Mouse (Mus musculus) intestine, embryonic 16.5 days (tissue): Measurements from ENCODE around the gene Rcan1. TPM values are rescaled to one million over a fixed set of nuclear protein-coding genes. Genes with fewer than 3 reads are reported as not detected.

ENCODE experiments used
- ATAC-seq: fragments of 200-750 bp; cut with Nextera tagmentation; 2 replicates; pipeline ENCODE4 v1.8.0; 2017; ENCODE audit warnings: moderate TSS enrichment, moderate library complexity
- H3K27ac ChIP-seq: fragments of 300-500 bp; sonication (generic); 2 replicates; pipeline ENCODE4 v1.5.1; 2014; ENCODE audit warnings: mild to moderate bottlenecking, low read length
- H3K27me3 ChIP-seq: fragments of 300-500 bp; sonication (generic); replicated peaks from 2 replicates; pipeline ENCODE4 v1.6.1; 2014; ENCODE audit warnings: low read length, control low read depth, mixed read lengths; ENCODE audit not compliant: control insufficient read depth, insufficient read depth
- H3K36me3 ChIP-seq: fragments of 300-500 bp; sonication (generic); 2 replicates; pipeline ENCODE4 v1.6.1; 2014; ENCODE audit warnings: low read length, control low read depth; ENCODE audit not compliant: control insufficient read depth, insufficient read depth
- H3K4me1 ChIP-seq: fragments of 300-500 bp; sonication (generic); 2 replicates; pipeline ENCODE4 v1.6.1; 2014; ENCODE audit warnings: low read length, control low read depth, mixed read lengths; ENCODE audit not compliant: control insufficient read depth, insufficient read depth
- H3K4me2 ChIP-seq: fragments of 300-500 bp; sonication (generic); 2 replicates; pipeline ENCODE4 v1.6.1; 2014; ENCODE audit warnings: low read depth, low read length, control low read depth
- H3K4me3 ChIP-seq: fragments of 300-500 bp; sonication (generic); 2 replicates; pipeline ENCODE4 v1.5.1; 2014; ENCODE audit warnings: mild to moderate bottlenecking, low read length
- H3K9ac ChIP-seq: fragments of 300-500 bp; sonication (generic); 2 replicates; pipeline ENCODE4 v1.6.1; 2014; ENCODE audit warnings: low read depth, low read length
- H3K9me3 ChIP-seq: fragments of 300-500 bp; sonication (generic); 2 replicates; pipeline ENCODE4 v1.6.1; 2016; ENCODE audit warnings: low read length, control low read depth; ENCODE audit not compliant: control insufficient read depth
- WGBS: fragments of 180-500 bp; shearing (Covaris S2); extraction: QIAGEN DNeasy Blood & Tissue Kit; methylation state at CpG from one replicate; pipeline ENCODE4 v1.1.7; 2014; 5-methylcytosine and 5-hydroxymethylcytosine counted together
- polyA plus RNA-seq: library from polyadenylated mRNA; unstranded; fragments of >200 nt; fragmentation: Nextera tagmentation; extraction: Ambion mirVana; gene quantifications from 2 replicates; pipeline ENCODE4 v1.2.1, GENCODE M21; 2015

The Rcan1 gene
- polyA plus RNA-seq, 1 experiment from 2014 or later = 23.6 TPM

GRCm38 (mm10) chr16:92430731-92431130 lies 39.9 kb downstream of the Rcan1 start:
- H3K4me1 ChIP-seq = peaks cover 19% of the 10 kb centered on the region
- no peaks in the 10 kb centered on the region for H3K27me3 ChIP-seq
- H3K27ac ChIP-seq = no peak overlapping the region
- no peak overlapping the region for H3K9ac ChIP-seq
- 86% methylated on average over 8 of the region's 8 CpGs for WGBS
- no peak overlapping the region for H3K4me3 ChIP-seq
- H3K4me2 ChIP-seq = no peak overlapping the region
- no peaks in the 10 kb centered on the region for H3K9me3 ChIP-seq
- no peaks in the 10 kb centered on the region for H3K36me3 ChIP-seq
- ATAC-seq = no peak

GRCm38 (mm10) chr16:92428197-92428950 lies 42.3 kb downstream of the Rcan1 start:
- peak overlapping the region; percentile 2; the same call in 1 of the 2 replicates for H3K4me2 ChIP-seq
- ATAC-seq = peak; percentile 61

DNA sequence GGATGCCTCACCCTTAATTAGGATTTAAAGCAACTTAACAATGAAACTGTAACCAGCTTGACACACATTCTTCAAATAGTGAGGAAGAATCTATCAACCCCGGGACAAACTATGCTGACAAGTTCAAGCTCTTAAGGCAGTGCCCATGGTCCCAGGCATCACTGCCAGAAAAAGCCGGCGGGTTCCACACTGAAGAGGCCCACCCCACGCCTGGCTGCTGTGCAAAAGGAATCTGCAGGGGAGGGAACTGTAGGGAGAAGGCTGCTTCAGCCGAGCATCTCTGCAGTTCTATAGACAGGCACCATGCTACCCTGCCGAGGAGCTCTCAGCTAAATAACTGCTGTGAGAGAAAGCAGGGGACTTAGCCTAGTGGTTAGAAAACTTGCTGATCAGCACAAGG lies 44.0 kb downstream of the Rcan1 start:
- no peak for ATAC-seq
- H3K4me3 ChIP-seq = no peak overlapping the region
- peaks cover 32% of the 10 kb centered on the region for H3K4me1 ChIP-seq
- no peak overlapping the region for H3K9ac ChIP-seq
- 45% methylated on average over 6 of the region's 6 CpGs for WGBS
- no peaks in the 10 kb centered on the region for H3K36me3 ChIP-seq
- H3K27me3 ChIP-seq = no peaks in the 10 kb centered on the region
- no peak overlapping the region for H3K27ac ChIP-seq
- no peaks in the 10 kb centered on the region for H3K9me3 ChIP-seq
- H3K4me2 ChIP-seq = no peak overlapping the region

More at GRCm38 (mm10) chr16:92428197-92428950, 42.3 kb downstream of the Rcan1 start:
- no peaks in the 10 kb centered on the region for H3K36me3 ChIP-seq
- peak overlapping the region; percentile 60 for H3K27ac ChIP-seq
- no peaks in the 10 kb centered on the region for H3K9me3 ChIP-seq
- H3K4me3 ChIP-seq = no peak overlapping the region
- H3K9ac ChIP-seq = no peak overlapping the region
- WGBS = 28% methylated on average over 19 of the region's 19 CpGs
- H3K4me1 ChIP-seq = peaks cover 25% of the 10 kb centered on the region
- H3K27me3 ChIP-seq = no peaks in the 10 kb centered on the region

DNA sequence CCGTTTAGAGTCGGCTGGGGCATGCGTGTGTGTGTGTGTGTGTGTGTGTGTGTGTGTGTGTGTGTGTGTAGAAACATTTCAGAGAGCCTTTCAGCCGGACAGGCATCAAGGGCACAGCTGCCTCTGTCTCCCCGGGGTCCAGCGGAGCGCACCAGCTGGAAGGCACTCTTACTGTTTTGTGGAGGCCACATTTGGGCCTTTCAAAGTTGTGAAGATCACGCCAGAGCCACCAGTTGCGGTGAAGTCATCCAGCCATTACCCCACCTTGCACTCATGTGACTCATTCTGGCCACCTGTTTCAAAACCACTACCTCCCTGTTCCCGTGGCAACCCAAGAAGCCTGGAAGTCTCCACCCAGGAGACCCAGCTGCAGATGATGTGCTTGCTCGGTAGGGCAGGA lies 44.8 kb downstream of the Rcan1 start:
- peaks cover 37% of the 10 kb centered on the region for H3K4me1 ChIP-seq
- 62% methylated on average over 11 of the region's 11 CpGs for WGBS
- H3K36me3 ChIP-seq = no peaks in the 10 kb centered on the region
- no peak overlapping the region for H3K9ac ChIP-seq
- H3K9me3 ChIP-seq = no peaks in the 10 kb centered on the region
- no peak overlapping the region for H3K4me2 ChIP-seq
- H3K27ac ChIP-seq = no peak overlapping the region
- no peaks in the 10 kb centered on the region for H3K27me3 ChIP-seq
- H3K4me3 ChIP-seq = no peak overlapping the region
- ATAC-seq = no peak; the same call in 1 of the 2 replicates

- H3K4me1 ChIP-seq = peaks cover 27% of the 10 kb centered on the region
- whole genome bisulfite sequencing = 57% methylated on average over 10 of the region's 10 CpGs
- H3K9me3 ChIP-seq = no peaks in the 10 kb centered on the region
- no peak overlapping the region for H3K9ac ChIP-seq
- ATAC-seq = peak; percentile 21
- H3K4me3 ChIP-seq = no peak overlapping the region
- peak overlapping the region; percentile 89 for H3K27ac ChIP-seq
- no peak overlapping the region for H3K4me2 ChIP-seq
- no peaks in the 10 kb centered on the region for H3K36me3 ChIP-seq
- H3K27me3 ChIP-seq = no peaks in the 10 kb centered on the region
Measured at GRCm38 (mm10) chr16:92423363-92423762, 47.3 kb downstream of the Rcan1 start.

DNA sequence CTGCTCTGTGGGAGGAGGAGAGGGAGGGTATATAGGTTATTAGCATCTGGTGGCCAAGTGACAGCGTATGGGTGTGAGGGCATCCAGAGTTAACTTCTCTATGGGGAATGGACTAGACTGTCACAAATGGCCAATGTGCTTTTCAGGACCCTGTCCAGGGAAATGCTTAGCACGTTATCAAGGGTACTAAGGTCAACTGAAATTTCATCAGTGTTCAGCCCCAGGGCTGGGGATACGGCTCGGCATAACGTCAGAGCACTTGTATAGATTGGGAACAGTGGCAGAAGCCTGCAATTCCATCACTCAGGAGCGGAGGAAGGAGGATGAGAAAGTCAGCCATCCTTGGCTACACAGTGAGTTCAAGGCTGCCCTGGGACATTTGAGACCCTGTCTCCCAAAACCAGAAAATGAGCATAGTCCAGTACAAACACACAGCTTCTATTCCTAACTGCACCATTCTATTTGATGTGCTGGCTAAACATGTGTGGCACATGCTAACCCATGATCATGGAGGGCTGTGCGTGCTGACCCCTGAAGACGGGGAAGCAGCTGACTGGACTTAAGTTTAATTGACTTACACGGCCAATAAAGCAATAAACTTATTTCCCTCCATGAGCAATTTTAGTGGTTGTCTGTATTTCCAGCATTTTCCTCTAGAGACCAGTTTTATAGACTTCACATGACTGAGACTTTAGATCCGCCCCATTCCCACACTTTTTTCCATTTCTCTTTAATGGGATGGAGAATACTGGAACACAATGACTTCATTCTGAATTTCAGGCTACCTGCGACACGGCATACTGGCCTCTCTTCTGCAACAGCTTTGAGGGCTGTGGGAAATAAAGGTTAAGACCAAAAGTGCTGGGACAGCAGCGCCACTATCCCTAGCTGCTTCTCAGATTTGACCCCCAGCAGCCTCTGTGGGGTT lies 48.0 kb downstream of the Rcan1 start:
- Histone ChIP-seq H3K9me3 (no peaks in the 10 kb centered on the region), H3K4me3 (no peak overlapping the region), H3K4me2 (no peak overlapping the region), H3K4me1 (peaks cover 21% of the 10 kb centered on the region), H3K36me3 (no peaks in the 10 kb centered on the region), H3K27ac (peak overlapping the region; percentile 89), H3K9ac (no peak overlapping the region), H3K27me3 (no peaks in the 10 kb centered on the region)
- WGBS = 67% methylated on average over 13 of the region's 13 CpGs
- peak; percentile 68 for ATAC-seq

DNA sequence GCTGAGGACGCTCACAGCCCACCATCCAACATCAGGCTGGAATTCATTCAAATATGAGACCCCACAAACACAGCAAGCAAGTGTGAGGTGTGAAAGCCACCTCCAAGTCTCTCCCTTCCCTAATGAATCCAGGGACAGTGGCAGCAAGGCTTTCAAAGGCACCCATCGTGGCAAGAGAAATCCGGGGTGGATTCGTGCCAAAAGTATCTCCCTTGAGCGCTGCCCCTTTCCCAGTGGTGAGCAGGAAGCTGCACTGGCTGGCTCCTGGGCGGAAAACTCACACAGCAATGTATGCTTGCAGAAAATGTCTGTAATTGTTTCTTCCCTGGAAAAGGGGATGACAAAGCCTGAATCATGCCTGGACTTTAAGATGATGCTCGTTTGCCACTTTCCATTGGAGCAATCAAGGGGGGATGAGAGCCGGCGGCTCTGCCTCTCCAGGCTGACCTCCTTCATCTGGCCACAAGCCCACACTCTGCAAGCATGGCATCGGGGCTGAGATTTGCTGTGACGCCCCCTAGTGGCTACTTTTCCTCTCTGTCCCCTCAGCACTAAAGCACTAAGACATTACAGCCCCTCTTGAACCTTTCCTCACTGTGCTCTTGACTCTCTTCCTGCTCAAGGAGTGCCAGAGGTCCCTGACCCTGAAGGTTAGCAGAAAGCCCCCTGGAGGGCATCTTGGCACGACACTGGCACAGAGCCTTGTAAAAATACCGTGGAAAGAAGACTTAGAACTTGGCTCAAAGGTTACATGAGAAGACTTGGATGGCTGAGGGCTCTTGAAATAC lies 49.3 kb downstream of the Rcan1 start:
- Histone ChIP-seq H3K9me3 (no peaks in the 10 kb centered on the region), H3K4me3 (no peak overlapping the region), H3K4me2 (no peak overlapping the region), H3K27me3 (no peaks in the 10 kb centered on the region), H3K9ac (no peak overlapping the region), H3K27ac (no peak overlapping the region), H3K4me1 (peaks cover 22% of the 10 kb centered on the region), H3K36me3 (no peaks in the 10 kb centered on the region)
- no peak for ATAC-seq
- 65% methylated on average over 13 of the region's 13 CpGs for WGBS

- 87% methylated on average over 5 of the region's 5 CpGs for WGBS
- Histone ChIP-seq H3K4me3 (no peak overlapping the region), H3K27ac (no peak overlapping the region), H3K36me3 (no peaks in the 10 kb centered on the region), H3K9ac (no peak overlapping the region), H3K4me1 (peaks cover 25% of the 10 kb centered on the region), H3K9me3 (no peaks in the 10 kb centered on the region), H3K4me2 (no peak overlapping the region), H3K27me3 (no peaks in the 10 kb centered on the region)
- ATAC-seq = no peak
Measured at GRCm38 (mm10) chr16:92420641-92421040, 50.0 kb downstream of the Rcan1 start.

- H3K4me1 ChIP-seq = peaks cover 27% of the 10 kb centered on the region
- no peak overlapping the region for H3K4me2 ChIP-seq
- no peak overlapping the region for H3K4me3 ChIP-seq
- no peaks in the 10 kb centered on the region for H3K36me3 ChIP-seq
- WGBS = 93% methylated on average over 12 of the region's 12 CpGs
- H3K27ac ChIP-seq = no peak overlapping the region
- no peak overlapping the region for H3K9ac ChIP-seq
- no peak for ATAC-seq
- no peaks in the 10 kb centered on the region for H3K27me3 ChIP-seq
- H3K9me3 ChIP-seq = no peaks in the 10 kb centered on the region
Measured at GRCm38 (mm10) chr16:92419099-92419498, 51.6 kb downstream of the Rcan1 start.
